Mouse (Mus musculus): ENCODE data around the gene Chrm3. TPM values are rescaled to one million over a fixed set of nuclear protein-coding genes. Genes with fewer than 3 reads are reported as not detected.

Gene Chrm3
- total RNA-seq, 2 experiments from 2014 or later = not detected

GRCm38 (mm10) chr13:10107331-10107730, 253.3 kb downstream of the Chrm3 start:
- no peak for ATAC-seq (replicated peaks; ENCODE audit: low FRiP score, poor library complexity, severe bottlenecking)

- ATAC-seq (replicated peaks; ENCODE audit: low FRiP score, poor library complexity, severe bottlenecking) = no peak
These were observed 269.9 kb downstream of the Chrm3 start for GRCm38 (mm10) chr13:10090778-10091177.

DNA sequence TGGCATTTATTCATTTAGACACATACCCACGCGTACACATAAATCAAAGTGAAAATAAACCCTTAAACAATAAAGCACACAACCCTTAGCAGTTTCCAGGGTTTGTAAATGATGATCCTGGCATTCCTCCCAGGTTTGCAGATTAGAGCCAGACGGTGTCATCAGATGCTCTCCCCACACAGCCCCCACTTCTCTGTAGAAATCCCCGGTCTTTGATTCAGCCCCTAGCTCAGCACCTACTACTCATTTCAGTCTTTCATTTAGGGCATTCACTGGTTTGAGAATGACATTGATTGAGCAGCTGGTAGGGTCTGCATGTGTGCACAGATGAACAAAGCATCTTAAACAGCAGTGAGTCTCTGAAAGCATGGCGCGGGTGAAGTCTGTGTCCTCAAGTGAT, 274.3 kb downstream of the Chrm3 start:
- no peak for ATAC-seq (replicated peaks; ENCODE audit: low FRiP score, poor library complexity, severe bottlenecking)

DNA sequence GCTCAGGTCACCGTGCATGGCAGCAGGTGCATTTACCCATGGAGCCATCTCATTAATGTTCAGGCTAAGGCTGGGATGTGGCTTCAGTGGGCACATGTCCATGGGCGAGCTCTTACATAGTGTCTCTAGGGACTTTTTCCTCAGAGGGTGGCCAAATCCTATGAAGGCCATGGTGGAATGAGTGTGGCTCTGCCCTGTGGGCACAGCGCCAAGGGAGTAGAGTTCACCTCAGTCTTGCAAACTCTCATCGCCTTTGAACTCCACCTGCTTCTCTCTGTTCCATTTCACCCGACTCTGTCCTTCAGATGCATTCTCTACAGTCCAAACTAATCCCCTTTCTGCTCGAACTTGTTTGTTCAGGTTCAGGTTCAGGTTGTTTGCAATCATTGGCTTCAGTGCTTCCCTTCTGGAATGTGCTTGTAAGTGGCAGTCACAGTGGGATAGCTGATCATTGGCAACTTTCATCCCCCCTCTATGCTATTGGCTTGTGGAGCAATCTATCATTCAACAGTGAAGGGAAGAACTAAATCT, 278.7 kb downstream of the Chrm3 start:
- no peak for ATAC-seq (replicated peaks; ENCODE audit: low FRiP score, poor library complexity, severe bottlenecking)

- no peak for ATAC-seq (replicated peaks; ENCODE audit: low FRiP score, poor library complexity, severe bottlenecking)
These were observed 289.5 kb downstream of the Chrm3 start for GRCm38 (mm10) chr13:10071165-10071564.

- ATAC-seq (replicated peaks; ENCODE audit: low FRiP score, poor library complexity, severe bottlenecking) = no peak
These were observed 291.6 kb downstream of the Chrm3 start for GRCm38 (mm10) chr13:10068927-10069580.

DNA sequence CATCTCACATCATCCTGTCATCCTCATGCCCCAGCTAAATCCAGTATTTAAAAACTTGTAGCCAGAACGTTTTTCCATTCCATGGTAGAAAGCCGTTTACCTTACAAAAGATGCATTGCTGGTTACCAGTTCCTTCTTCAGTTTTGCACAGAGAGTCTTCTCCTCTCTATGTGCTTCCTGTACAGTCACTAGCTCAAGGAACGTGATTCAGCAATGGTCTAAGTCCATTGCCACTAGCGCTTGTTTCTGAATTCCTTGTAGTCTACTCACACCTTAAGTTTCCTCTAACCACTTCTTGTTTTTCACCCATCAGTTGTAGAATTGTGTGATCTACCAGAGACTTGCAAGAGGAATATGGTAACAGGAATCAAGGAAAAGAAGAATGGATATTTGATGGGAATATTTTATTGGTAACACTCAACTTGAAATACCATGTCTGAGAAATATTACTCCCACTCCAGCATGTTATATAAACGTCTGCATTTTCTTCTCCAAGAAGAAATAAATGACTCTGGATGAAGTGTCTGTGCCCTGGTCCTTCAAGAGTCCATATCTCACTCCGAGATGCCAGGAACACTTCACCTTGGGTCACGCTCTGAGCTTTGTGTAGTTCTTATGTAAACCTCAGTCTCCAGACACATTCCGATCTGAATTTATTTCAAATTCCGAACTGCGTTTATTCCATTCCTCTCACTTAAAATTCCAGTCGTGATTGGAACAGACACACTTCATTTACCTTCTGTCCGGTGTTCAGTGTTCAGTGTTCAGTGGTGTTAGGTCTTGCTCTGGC, 293.6 kb downstream of the Chrm3 start:
- ATAC-seq (replicated peaks; ENCODE audit: low FRiP score, poor library complexity, severe bottlenecking) = no peak

- ATAC-seq (replicated peaks; ENCODE audit: low FRiP score, poor library complexity, severe bottlenecking) = no peak
These were observed 294.9 kb downstream of the Chrm3 start for GRCm38 (mm10) chr13:10065776-10066175.

DNA sequence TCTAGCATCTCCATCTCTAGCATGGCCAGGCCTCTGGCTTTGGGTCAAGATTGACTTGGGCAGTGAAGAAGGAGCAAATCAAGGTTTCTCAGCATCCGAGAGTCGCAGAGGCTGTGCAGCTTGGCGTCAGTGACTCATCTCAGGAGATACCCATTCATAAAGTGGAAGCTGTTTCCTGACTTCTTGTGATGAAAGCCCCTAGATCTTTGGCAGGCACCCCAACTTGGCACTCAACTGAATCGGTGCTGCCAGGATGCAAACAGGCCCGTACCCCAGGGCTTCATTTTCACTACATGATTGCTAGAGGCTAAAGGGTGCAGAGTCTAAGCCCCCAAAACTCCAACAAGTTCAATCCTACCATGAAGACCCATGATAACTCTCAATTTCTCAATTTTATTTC, 298.0 kb downstream of the Chrm3 start:
- ATAC-seq (replicated peaks; ENCODE audit: low FRiP score, poor library complexity, severe bottlenecking) = no peak

- no peak for ATAC-seq (replicated peaks; ENCODE audit: low FRiP score, poor library complexity, severe bottlenecking)
These were observed 301.7 kb downstream of the Chrm3 start for GRCm38 (mm10) chr13:10058993-10059392.

GRCm38 (mm10) chr13:10057644-10058198, 302.9 kb downstream of the Chrm3 start:
- no peak for ATAC-seq (replicated peaks; ENCODE audit: low FRiP score, poor library complexity, severe bottlenecking)

- no peak for ATAC-seq (replicated peaks; ENCODE audit: low FRiP score, poor library complexity, severe bottlenecking)
These were observed 306.6 kb downstream of the Chrm3 start for GRCm38 (mm10) chr13:10054086-10054485.

DNA sequence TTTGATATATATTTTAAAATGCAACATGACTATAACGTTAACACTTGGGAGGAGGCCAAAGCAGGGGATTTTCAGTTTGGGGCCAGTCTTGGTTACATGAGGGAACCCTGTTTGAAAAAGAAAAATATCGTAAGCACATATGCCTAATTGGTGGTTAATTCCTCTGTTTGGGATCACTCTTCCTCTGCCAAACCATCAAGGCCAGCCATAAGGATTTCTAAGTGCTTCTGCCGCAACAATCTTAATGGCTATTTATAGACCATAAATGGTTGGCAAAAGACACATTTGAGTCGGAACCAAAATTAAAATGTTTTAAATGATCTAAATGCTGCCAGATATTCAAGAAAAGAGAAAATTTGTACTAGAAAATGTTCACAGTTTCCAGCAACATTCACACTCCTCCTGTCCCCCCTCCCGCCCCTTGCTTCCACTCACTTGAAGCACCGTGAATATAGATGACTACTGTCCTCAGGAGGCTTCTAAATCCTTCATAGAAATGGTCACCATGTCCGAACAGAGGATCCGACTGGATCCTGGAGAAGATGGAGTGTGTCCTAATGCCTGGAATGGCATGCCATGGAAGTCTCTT, 307.3 kb downstream of the Chrm3 start:
- ATAC-seq (replicated peaks; ENCODE audit: low FRiP score, poor library complexity, severe bottlenecking) = no peak

- ATAC-seq (replicated peaks; ENCODE audit: low FRiP score, poor library complexity, severe bottlenecking) = no peak
These were observed 314.8 kb downstream of the Chrm3 start for GRCm38 (mm10) chr13:10045651-10046350.

- no peak for ATAC-seq (replicated peaks; ENCODE audit: low FRiP score, poor library complexity, severe bottlenecking)
These were observed 316.6 kb downstream of the Chrm3 start for GRCm38 (mm10) chr13:10044084-10044483.

GRCm38 (mm10) chr13:10033570-10034399, 326.9 kb downstream of the Chrm3 start:
- no peak for ATAC-seq (replicated peaks; ENCODE audit: low FRiP score, poor library complexity, severe bottlenecking)

DNA sequence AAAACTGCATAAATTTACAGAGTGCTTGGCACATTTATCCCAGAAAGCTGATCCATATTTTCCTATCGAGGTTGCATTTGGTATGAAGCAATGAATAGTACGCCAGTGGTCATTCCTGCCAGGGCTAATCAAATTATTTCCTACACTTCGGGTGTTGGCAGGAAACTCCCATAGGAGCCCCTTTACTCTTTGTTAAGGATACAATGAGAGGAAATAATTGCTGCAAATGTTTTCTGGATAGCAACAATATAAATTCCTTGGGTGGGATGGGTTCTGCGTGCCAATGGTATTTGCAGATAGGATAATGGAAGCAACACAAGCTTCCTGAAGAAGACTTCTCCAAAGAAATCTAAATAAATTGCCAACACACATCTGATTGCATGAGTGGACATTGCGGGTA, 329.1 kb downstream of the Chrm3 start:
- no peak for ATAC-seq (replicated peaks; ENCODE audit: low FRiP score, poor library complexity, severe bottlenecking)

DNA sequence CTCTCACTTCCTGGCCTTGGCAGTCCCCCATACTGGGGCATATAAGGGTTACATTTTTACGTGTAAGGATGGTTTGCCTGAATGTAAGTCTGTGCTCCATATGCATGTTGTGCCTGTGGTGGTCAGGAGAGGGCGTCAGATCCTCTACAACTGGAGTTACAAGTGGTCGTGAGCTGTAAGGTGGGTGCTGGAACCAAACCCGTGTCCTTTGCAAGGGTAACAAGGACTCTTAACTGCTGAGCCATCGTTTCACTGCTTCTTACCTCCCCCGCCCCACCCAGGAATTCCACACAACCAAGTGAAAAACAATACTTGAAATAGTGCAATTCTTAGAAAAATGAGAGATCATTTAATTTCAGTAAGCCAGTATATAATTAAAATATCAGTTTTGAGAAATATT, 330.7 kb downstream of the Chrm3 start:
- ATAC-seq (replicated peaks; ENCODE audit: low FRiP score, poor library complexity, severe bottlenecking) = no peak

DNA sequence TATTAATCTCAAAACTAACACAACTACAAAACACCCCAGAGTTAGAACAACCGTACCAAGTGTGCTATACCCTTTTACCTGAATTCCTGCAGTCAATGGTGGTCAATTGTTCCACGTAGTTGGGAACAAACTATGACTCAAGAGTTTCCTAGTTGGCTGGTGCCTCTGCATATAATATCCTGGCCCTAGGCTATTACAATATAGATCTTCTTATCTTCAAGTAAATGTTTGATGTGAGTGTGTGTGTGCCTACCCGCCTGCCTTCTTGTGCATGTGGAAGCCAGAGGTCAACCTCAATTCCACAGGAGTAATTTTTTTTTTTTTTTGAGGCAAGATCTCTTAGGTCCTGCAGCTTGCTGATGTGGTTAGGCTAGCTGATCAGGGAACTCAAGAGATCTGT, 335.5 kb downstream of the Chrm3 start:
- no peak for ATAC-seq (replicated peaks; ENCODE audit: low FRiP score, poor library complexity, severe bottlenecking)

All from erythroid progenitor cell, adult 5-6 weeks (primary cell).